Mouse (Mus musculus): ENCODE data around the gene Zfp952. TPM values are rescaled to one million over a fixed set of nuclear protein-coding genes. Genes with fewer than 3 reads are reported as not detected.

Gene Zfp952
- total RNA-seq, 2 experiments from 2014 or later = 9.6 to 10.7 TPM

Other genes with a start within 250 kb of the Zfp952 start
- gene Zfp871, start 204.8 kb upstream of the Zfp952 start, total RNA-seq (2021) = 10 to 100 TPM; 47.9 to 52.5 TPM
- gene Zfp811, start 183.2 kb upstream of the Zfp952 start, total RNA-seq (2021) = under 1 TPM; 0.59 to 0.76 TPM
- gene Zfp799, start 162.9 kb upstream of the Zfp952 start, total RNA-seq (2021) = 10 to 100 TPM; 11.4 to 12.1 TPM
- 10 to 100 TPM in 1 of 2 experiments, 1 to 10 TPM in 1; 9.9 to 10.5 TPM for gene Zfp870, start 101.5 kb upstream of the Zfp952 start, total RNA-seq (2021)
- 10 to 100 TPM in 1 of 2 experiments, 1 to 10 TPM in 1; 7.3 to 10.1 TPM for gene Cyp4f14, start 75.8 kb upstream of the Zfp952 start, total RNA-seq (2021)
- gene Cyp4f13, start 45.7 kb upstream of the Zfp952 start, total RNA-seq (2021) = 10 to 100 TPM; 58.3 to 67.2 TPM
- gene Zfp472, start 27.3 kb upstream of the Zfp952 start, total RNA-seq (2021) = 1 to 10 TPM; 4.5 to 6.6 TPM
- 1 to 10 TPM; 5.8 to 5.9 TPM for gene Zfp763, start 40.3 kb downstream of the Zfp952 start, total RNA-seq (2021)
- gene 4921501E09Rik, start 74.9 kb downstream of the Zfp952 start, total RNA-seq (2021) = not detected
- gene Zfp563, start 96.2 kb downstream of the Zfp952 start, total RNA-seq (2021) = 1 to 10 TPM; 7.4 to 8.9 TPM
- gene Morc2b, start 146.6 kb downstream of the Zfp952 start, total RNA-seq (2021) = not detected
- not detected for gene Olfr55, start 175.3 kb downstream of the Zfp952 start, total RNA-seq (2021)
- gene Olfr239, start 198.2 kb downstream of the Zfp952 start, total RNA-seq (2021) = not detected
- gene Olfr1564, start 228.6 kb downstream of the Zfp952 start, total RNA-seq (2021) = not detected

Data from adrenal gland, postnatal 36 days (tissue).